ENCODE assay signal across 19 mouse cellular contexts in genomic region chr5:108522597-108522996, GRCm38 (mm10). TPM values are rescaled to one million over a fixed set of nuclear protein-coding genes. Genes with fewer than 3 reads are reported as not detected.
"Had no signal": no experiment of that assay in that cellular context is flagged by ENCODE, and none has a peak within 500 bp of the region (broad histone marks: within the 10 kb centered on the region; RNA-seq: fewer than 3 reads in every experiment).

No protein-coding gene starts in this region.

- DNase-seq: liver, postnatal 0 days; lung, adult 2 months; lung, postnatal 14 days; lung, postnatal 36 days; spleen, adult 18-20 months; thymus, adult 18-20 months; thymus, postnatal 14 days; thymus, postnatal 36 days had no signal

- H3K27ac ChIP-seq: liver, embryonic 15.5 days; lung, embryonic 15.5 days; macrophage; midbrain, embryonic 13.5 days; midbrain, embryonic 15.5 days; neural tube, embryonic 12.5 days had no signal

- H3K4me3 ChIP-seq: liver, embryonic 15.5 days; lung, embryonic 15.5 days; megakaryocyte, embryonic 14.5 days; midbrain, embryonic 13.5 days; midbrain, embryonic 15.5 days; neural tube, embryonic 12.5 days had no signal

- ATAC-seq: liver, postnatal 0 days; lung, postnatal 0 days; midbrain, embryonic 13.5 days; midbrain, embryonic 15.5 days had no signal

RNA-seq across cellular contexts. Expression of gene Cplx1, which starts 27.2 kb away (rescaled TPM):
- total RNA-seq: megakaryocyte progenitor cell, adult 5-6 weeks; monocyte, adult 5-6 weeks; neutrophil, adult 5-6 weeks had no signal
